Mouse (Mus musculus): ENCODE data around the gene Neurod6.

DNA sequence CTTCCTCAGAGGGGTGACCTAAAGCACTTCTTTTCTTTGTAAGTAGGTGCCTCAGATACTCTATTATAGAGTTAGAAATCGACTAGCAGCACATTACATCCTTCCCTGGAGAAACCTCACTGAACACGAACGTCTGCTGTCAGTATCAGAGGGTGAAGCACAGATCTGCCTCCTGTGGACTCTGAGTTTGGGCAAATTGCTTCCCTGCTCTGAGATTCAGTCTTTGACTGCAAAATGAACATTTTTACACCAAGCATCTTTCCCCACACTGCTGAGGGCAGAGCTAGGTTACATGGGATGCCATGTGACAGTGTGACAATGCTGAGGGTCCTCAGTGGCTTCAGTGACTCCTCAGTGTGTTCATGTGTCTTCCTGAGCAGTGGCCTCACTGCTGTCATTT lies 13.3 kb downstream of the Neurod6 start:
- TF ChIP-seq CTCF (IDR thresholded peaks at IDR 0.05; ENCODE audit: low read depth) (no peak), EP300 (IDR thresholded peaks at IDR 0.05; ENCODE audit: low read depth) (no peak)

Measured in liver, postnatal 0 days (tissue).